Mouse (Mus musculus) heart, embryonic 14.5 days (tissue): ENCODE measurements around the gene Abhd17b. TPM values are rescaled to one million over a fixed set of nuclear protein-coding genes. Genes with fewer than 3 reads are reported as not detected.
A peak's percentile ranks its signal among the peaks of the same experiment; 100 is the strongest.

Experiments used
- ATAC-seq: fragments of 200-750 bp; cut with Nextera tagmentation; 2 replicates; pipeline ENCODE4 v1.8.0; 2017; ENCODE audit warnings: low read depth, moderate TSS enrichment; ENCODE audit not compliant: insufficient number of reproducible peaks, insufficient read depth, low FRiP score
- H3K27ac ChIP-seq, 2 experiments: fragments of 200-500 bp in 1 of 2; fragments of 300-500 bp in 1 of 2; sonication (generic) in 1 of 2; replicated peaks in 1 of 2; 2 replicates each; pipeline ENCODE4 v1.5.1; 2012 to 2014; ENCODE audit warnings: low read depth in 2 of 2, low read length in 2 of 2, control low read depth in 1 of 2, mild to moderate bottlenecking in 1 of 2, mixed read lengths in 1 of 2; ENCODE audit not compliant: control insufficient read depth in 1 of 2, insufficient read depth in 1 of 2
- H3K27me3 ChIP-seq: fragments of 300-500 bp; sonication (generic); 2 replicates; pipeline ENCODE4 v1.6.1; 2014; ENCODE audit warnings: mild to moderate bottlenecking, low read length, control low read depth; ENCODE audit not compliant: control insufficient read depth, insufficient read depth
- H3K36me3 ChIP-seq: fragments of 300-500 bp; sonication (generic); 2 replicates; pipeline ENCODE4 v1.6.1; 2014; ENCODE audit warnings: mild to moderate bottlenecking, control low read depth, low read length, mixed read lengths; ENCODE audit not compliant: control insufficient read depth, insufficient read depth
- H3K4me1 ChIP-seq, 2 experiments: fragments of 200-500 bp in 1 of 2; fragments of 300-500 bp in 1 of 2; sonication (generic) in 1 of 2; 2 replicates each; pipeline ENCODE4 v1.6.1; 2012 to 2014; ENCODE audit warnings: low read length in 2 of 2, control low read depth in 1 of 2, mixed read lengths in 1 of 2; ENCODE audit not compliant: control insufficient read depth in 2 of 2, insufficient read depth in 2 of 2
- H3K4me2 ChIP-seq: fragments of 300-500 bp; sonication (generic); 2 replicates; pipeline ENCODE4 v1.6.1; 2014; ENCODE audit warnings: mild to moderate bottlenecking, low read length
- H3K4me3 ChIP-seq, 2 experiments: fragments of 200-500 bp in 1 of 2; fragments of 300-500 bp in 1 of 2; sonication (generic) in 1 of 2; 2 replicates each; pipeline ENCODE4 v1.5.1; 2012 to 2014; ENCODE audit warnings: low read length in 2 of 2, mild to moderate bottlenecking in 2 of 2, control low read depth in 1 of 2, low read depth in 1 of 2, moderate library complexity in 1 of 2; ENCODE audit not compliant: control insufficient read depth in 1 of 2, insufficient read depth in 1 of 2
- H3K9ac ChIP-seq: fragments of 300-500 bp; sonication (generic); 2 replicates; pipeline ENCODE4 v1.6.1; 2014; ENCODE audit warnings: mild to moderate bottlenecking, low read length
- H3K9me3 ChIP-seq: fragments of 300-500 bp; sonication (generic); 2 replicates; pipeline ENCODE4 v1.6.1; 2016; ENCODE audit warnings: low read length, control low read depth; ENCODE audit not compliant: control insufficient read depth
- WGBS: fragments of 180-500 bp; shearing (Covaris S2); extraction: QIAGEN DNeasy Blood & Tissue Kit; methylation state at CpG from one replicate; pipeline ENCODE4 v1.1.7; 2014; 5-methylcytosine and 5-hydroxymethylcytosine counted together
- polyA plus RNA-seq: library from polyadenylated mRNA; unstranded; fragments of >200 nt; fragmentation: Nextera tagmentation; extraction: Ambion mirVana; gene quantifications from 2 replicates; pipeline ENCODE4 v1.2.1, GENCODE M21; 2014

Abhd17b gene
- polyA plus RNA-seq, 1 experiment from 2014 or later = 27.0 TPM

DNA sequence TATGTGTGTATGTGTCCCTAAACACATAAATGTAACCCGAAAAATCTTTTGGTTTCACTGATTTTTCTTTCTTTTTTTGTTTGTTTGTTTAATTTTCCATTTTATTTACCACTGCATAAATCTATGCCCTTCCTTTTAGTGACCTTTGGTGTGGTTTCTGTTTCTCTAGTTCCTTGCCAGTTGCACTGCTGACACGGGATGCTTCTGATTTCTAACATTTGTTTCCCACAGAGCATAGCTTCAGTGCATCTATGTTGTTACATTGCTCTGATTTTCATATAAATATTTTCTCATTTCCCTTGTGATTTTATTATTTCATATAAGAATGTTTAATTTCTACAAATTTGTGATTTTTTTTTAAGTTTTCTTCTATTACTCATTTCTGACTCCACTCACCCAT lies 17.6 kb upstream of the Abhd17b start:
- ATAC-seq = no peak
- no peak overlapping the region for H3K4me2 ChIP-seq
- 85% methylated on average over 2 of the region's 2 CpGs for WGBS
- no peak overlapping the region for H3K9ac ChIP-seq
- peaks cover 0 to 9% of the 10 kb centered on the region in 2 experiments; a peak in 2 of 4 replicates for H3K4me1 ChIP-seq
- H3K27me3 ChIP-seq = no peaks in the 10 kb centered on the region
- no peak overlapping the region for H3K4me3 ChIP-seq
- H3K9me3 ChIP-seq = no peaks in the 10 kb centered on the region
- no peak overlapping the region for H3K27ac ChIP-seq
- no peaks in the 10 kb centered on the region for H3K36me3 ChIP-seq

GRCm38 (mm10) chr19:21636907-21637306 lies 16.1 kb upstream of the Abhd17b start:
- no peaks in the 10 kb centered on the region for H3K36me3 ChIP-seq
- no peak overlapping the region for H3K9ac ChIP-seq
- H3K4me2 ChIP-seq = no peak overlapping the region
- ATAC-seq = no peak
- H3K4me1 ChIP-seq = no peaks in the 10 kb centered on the region
- H3K27me3 ChIP-seq = no peaks in the 10 kb centered on the region
- H3K4me3 ChIP-seq = no peak overlapping the region
- H3K27ac ChIP-seq = no peak overlapping the region
- WGBS = 77% methylated on average over 3 of the region's 3 CpGs
- no peaks in the 10 kb centered on the region for H3K9me3 ChIP-seq

DNA sequence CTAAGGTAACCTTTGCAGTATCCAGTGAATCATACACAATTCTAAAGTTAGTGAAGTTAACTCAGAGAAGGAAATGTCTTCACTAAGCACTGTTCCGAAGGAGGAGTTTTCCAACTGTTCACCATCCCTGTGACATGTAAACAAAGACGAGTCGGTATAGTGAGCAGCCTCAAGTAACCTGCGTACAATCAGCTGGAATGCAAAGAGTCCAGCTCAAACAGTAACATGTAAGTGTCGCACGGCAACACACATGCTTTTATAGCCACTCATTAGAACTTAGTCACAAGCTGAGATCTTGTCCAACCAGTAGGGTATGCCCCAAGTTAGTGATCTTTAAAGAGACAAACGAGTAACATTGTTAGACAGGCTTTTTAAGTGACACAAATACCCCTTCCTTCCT lies 15.3 kb upstream of the Abhd17b start:
- WGBS = 85% methylated on average over 7 of the region's 7 CpGs
- no peak overlapping the region for H3K4me3 ChIP-seq
- no peak overlapping the region for H3K27ac ChIP-seq
- no peaks in the 10 kb centered on the region for H3K9me3 ChIP-seq
- ATAC-seq = no peak
- no peaks in the 10 kb centered on the region for H3K36me3 ChIP-seq
- H3K27me3 ChIP-seq = no peaks in the 10 kb centered on the region
- H3K4me1 ChIP-seq = no peaks in the 10 kb centered on the region
- no peak overlapping the region for H3K4me2 ChIP-seq
- H3K9ac ChIP-seq = no peak overlapping the region

DNA sequence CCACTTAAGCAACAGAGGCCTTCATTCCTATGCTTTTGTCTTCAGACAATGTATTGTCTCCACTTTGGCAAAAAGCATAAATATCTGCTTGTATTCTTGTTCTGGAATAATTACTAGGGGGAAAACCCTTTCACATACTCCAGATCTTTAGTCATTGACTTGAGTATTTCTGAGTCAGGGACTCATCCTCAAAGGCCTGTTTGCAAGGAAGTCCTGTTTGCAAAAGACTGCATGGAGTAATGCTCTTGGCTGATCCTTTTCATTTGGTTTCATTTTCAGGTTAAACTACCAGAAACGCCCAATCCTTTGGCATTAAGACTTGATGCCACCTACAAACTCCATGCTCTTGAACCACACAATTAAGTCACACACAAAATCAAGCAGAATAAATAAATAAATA lies 9.1 kb upstream of the Abhd17b start:
- no peak for ATAC-seq
- Histone ChIP-seq H3K27ac (no peak overlapping the region), H3K9ac (no peak overlapping the region), H3K4me1 (peaks cover 2 to 8% of the 10 kb centered on the region in 2 experiments; a peak in 2 of 4 replicates), H3K27me3 (no peaks in the 10 kb centered on the region), H3K36me3 (no peaks in the 10 kb centered on the region), H3K9me3 (no peaks in the 10 kb centered on the region), H3K4me2 (no peak overlapping the region), H3K4me3 (no peak overlapping the region)
- 81% methylated on average over 1 of the region's 1 CpGs for WGBS

- H3K27ac ChIP-seq = no peak overlapping the region
- no peak overlapping the region for H3K4me2 ChIP-seq
- H3K36me3 ChIP-seq = no peaks in the 10 kb centered on the region
- no peak overlapping the region for H3K9ac ChIP-seq
- no peak for ATAC-seq
- 76% methylated on average over 4 of the region's 4 CpGs for WGBS
- no peak overlapping the region for H3K4me3 ChIP-seq
- peaks cover 2 to 8% of the 10 kb centered on the region in 2 experiments; a peak in 2 of 4 replicates for H3K4me1 ChIP-seq
- no peaks in the 10 kb centered on the region for H3K27me3 ChIP-seq
- no peaks in the 10 kb centered on the region for H3K9me3 ChIP-seq
These were observed 7.7 kb upstream of the Abhd17b start for GRCm38 (mm10) chr19:21645301-21645700.

DNA sequence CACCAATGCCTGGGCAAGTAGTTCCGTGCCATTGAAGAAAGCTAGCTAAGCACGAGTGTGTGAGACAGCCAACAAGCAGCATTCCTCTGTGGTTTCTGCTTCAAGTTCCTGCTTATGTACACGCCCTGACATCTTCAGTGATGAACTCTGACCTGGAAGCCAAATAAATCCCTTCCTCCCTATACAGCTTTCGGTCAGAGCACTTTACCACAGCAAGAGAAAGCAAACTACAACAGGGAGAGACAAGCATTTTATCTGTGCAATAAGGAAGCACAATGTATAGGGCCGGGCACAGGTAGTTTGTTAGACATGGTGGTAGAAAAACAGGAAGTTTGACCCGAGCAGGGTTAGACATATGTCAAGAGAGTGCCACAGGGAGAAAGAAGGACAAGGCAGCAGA lies 6.8 kb upstream of the Abhd17b start:
- no peak overlapping the region for H3K4me2 ChIP-seq
- ATAC-seq = no peak
- WGBS = 70% methylated on average over 6 of the region's 6 CpGs

GRCm38 (mm10) chr19:21651664-21652063 lies 1.3 kb upstream of the Abhd17b start:
- Histone ChIP-seq H3K4me2 (peak overlapping the region; percentile 91), H3K4me1 (peaks cover 4 to 31% of the 10 kb centered on the region in 2 experiments), H3K27ac (peak overlapping the region in 1 of 2 experiments; percentile 99; a peak in 1 of 4 replicates), H3K9ac (peak overlapping the region; percentile 96), H3K36me3 (no peaks in the 10 kb centered on the region), H3K27me3 (no peaks in the 10 kb centered on the region), H3K4me3 (peak overlapping the region; percentile 95 to 98; a peak in 3 of 4 replicates), H3K9me3 (no peaks in the 10 kb centered on the region)
- WGBS = 48% methylated on average over 6 of the region's 6 CpGs
- ATAC-seq = no peak

More for the DNA sequence above, 6.8 kb upstream of the Abhd17b start:
- Histone ChIP-seq H3K4me3 (no peak overlapping the region), H3K27ac (no peak overlapping the region), H3K9me3 (no peaks in the 10 kb centered on the region), H3K9ac (no peak overlapping the region), H3K36me3 (no peaks in the 10 kb centered on the region), H3K4me1 (peaks cover 2 to 12% of the 10 kb centered on the region in 2 experiments; a peak in 3 of 4 replicates), H3K27me3 (no peaks in the 10 kb centered on the region)
